Comparison of ENCODE assay signal across 8 mouse cellular contexts in the genomic region with DNA sequence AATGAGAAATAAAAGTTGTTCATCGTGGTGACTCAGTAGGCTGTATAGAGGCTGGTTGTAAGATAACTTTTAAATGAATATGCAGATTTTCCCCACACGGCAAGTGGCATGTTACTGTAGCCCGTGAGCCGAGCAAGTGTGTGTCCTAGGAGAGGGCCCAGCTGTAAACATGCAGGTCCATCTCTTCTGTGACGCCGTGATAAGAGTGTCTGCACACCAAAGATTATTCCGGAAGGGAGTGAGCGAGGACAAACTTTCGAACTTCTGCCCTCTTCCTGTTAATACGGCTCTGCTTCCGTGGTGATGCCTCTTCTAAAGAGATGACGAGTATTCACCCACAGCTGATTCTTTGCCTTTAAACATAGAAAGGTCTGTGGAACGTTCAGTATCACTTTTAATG. TPM values are rescaled to one million over a fixed set of nuclear protein-coding genes. Genes with fewer than 3 reads are reported as not detected.
A peak's percentile ranks its signal among the peaks of the same experiment; 100 is the strongest.
DNase-seq lines count a peak whose midpoint lies in the region; ATAC-seq lines count a peak whose summit lies in the region.

No protein-coding gene starts in this region.

- peak overlapping the region; percentile 93 for H3K4me3 ChIP-seq in heart, embryonic 11.5 days (ENCODE audit: low read depth, low read length)
- 0 out of 2 replicates have a peak overlapping the region, but pooled peaks have one; percentile 24 for H3K4me3 ChIP-seq in limb, embryonic 10.5 days
- 0 out of 2 replicates have a peak overlapping the region, but pooled peaks have one; percentile 79 for H3K4me3 ChIP-seq in neural tube, embryonic 13.5 days

- H3K27ac ChIP-seq in heart, embryonic 11.5 days (ENCODE audit: low read depth, low read length), result peak overlapping the region; percentile 57
- no peak overlapping the region for H3K27ac ChIP-seq in limb, embryonic 10.5 days
- H3K27ac ChIP-seq in neural tube, embryonic 13.5 days (replicated peaks), result no peak overlapping the region

- peak overlapping the region; percentile 39; the same call in 1 of the 2 replicates for H3K9ac ChIP-seq in heart, embryonic 11.5 days (ENCODE audit: low read depth, low read length)
- H3K9ac ChIP-seq in neural tube, embryonic 13.5 days, result no peak overlapping the region

- 56% methylated on average over 13 of the region's 13 CpGs for WGBS in heart, embryonic 11.5 days (ENCODE audit: insufficient replicate concordance)
- WGBS in limb, embryonic 10.5 days, result 86% methylated on average over 13 of the region's 13 CpGs
- 87% methylated on average over 13 of the region's 13 CpGs for whole genome bisulfite sequencing in neural tube, embryonic 13.5 days

- H3K27me3 ChIP-seq in heart, embryonic 11.5 days (ENCODE audit: control insufficient read depth, insufficient read depth, low read length), result no peaks in the 10 kb centered on the region
- H3K27me3 ChIP-seq in limb, embryonic 10.5 days (ENCODE audit: low read depth, poor library complexity, severe bottlenecking), result no peaks in the 10 kb centered on the region
- no peaks in the 10 kb centered on the region for H3K27me3 ChIP-seq in neural tube, embryonic 13.5 days

- H3K36me3 ChIP-seq in heart, embryonic 11.5 days (ENCODE audit: control insufficient read depth, insufficient read depth, low read length), result no peaks in the 10 kb centered on the region
- H3K36me3 ChIP-seq in limb, embryonic 10.5 days, result no peaks in the 10 kb centered on the region
- H3K36me3 ChIP-seq in neural tube, embryonic 13.5 days, result no peaks in the 10 kb centered on the region

- no peak for DNase-seq in heart, adult 18-20 months
- peak; percentile 96 for DNase-seq in c-Kit-positive CD71-positive TER-119-negative erythroid progenitor cells, embryonic 14.5 days (ENCODE audit: low read depth)
- no peak for DNase-seq in limb, embryonic 10.5 days (ENCODE audit: low spot score)
- no peak for DNase-seq in thymus, postnatal 0 days (ENCODE audit: low spot score)
- DNase-seq in right cerebral cortex, postnatal 10 days (ENCODE audit: low spot score in 2 of 2), result no peak
- DNase-seq in gastrocnemius, adult 8-10 months (ENCODE audit: low spot score in 2 of 2), result no peak

- no peaks in the 10 kb centered on the region for H3K9me3 ChIP-seq in heart, embryonic 11.5 days (replicated peaks; ENCODE audit: control insufficient read depth, low read length)
- H3K9me3 ChIP-seq in limb, embryonic 10.5 days (replicated peaks), result no peaks in the 10 kb centered on the region
- no peaks in the 10 kb centered on the region for H3K9me3 ChIP-seq in neural tube, embryonic 13.5 days

- peak overlapping the region; percentile 71 for H3K4me2 ChIP-seq in heart, embryonic 11.5 days
- peak overlapping the region; percentile 83 for H3K4me2 ChIP-seq in neural tube, embryonic 13.5 days

- ATAC-seq in heart, embryonic 11.5 days (replicated peaks; ENCODE audit: insufficient number of reproducible peaks, low FRiP score, low TSS enrichment), result peak; percentile 77
- no peak for ATAC-seq in neural tube, embryonic 13.5 days (ENCODE audit: low read depth)

- H3K4me1 ChIP-seq in heart, embryonic 11.5 days (ENCODE audit: control insufficient read depth, insufficient read depth, low read length), result peaks cover 7% of the 10 kb centered on the region; the same call in 1 of the 2 replicates
- peaks cover 10% of the 10 kb centered on the region for H3K4me1 ChIP-seq in limb, embryonic 10.5 days
- H3K4me1 ChIP-seq in neural tube, embryonic 13.5 days (replicated peaks), result peaks cover 27% of the 10 kb centered on the region

RNA-seq across cellular contexts. Expression of a gene that starts 1.4 kb away (rescaled TPM):
- 40.9 and 41.6 TPM in 2 replicates for polyA plus RNA-seq in heart, embryonic 11.5 days (2014; fragmentation: Nextera tagmentation; extraction: Ambion mirVana)
- total RNA-seq in heart, adult 18-20 months (2021), result 10 to 100 TPM; 17.1 to 21.2 TPM
- polyA plus RNA-seq in limb, embryonic 10.5 days (2016; fragmentation: Nextera tagmentation; extraction: Ambion mirVana), result 46.0 and 51.7 TPM in 2 replicates
- polyA plus RNA-seq in neural tube, embryonic 13.5 days (2015; fragmentation: Nextera tagmentation; extraction: Ambion mirVana), result 51.5 and 56.7 TPM in 2 replicates
- 30.3 and 30.9 TPM in 2 replicates for polyA plus RNA-seq in thymus, postnatal 0 days (2015; fragmentation: Nextera tagmentation; extraction: Ambion mirVana)
- 10 to 100 TPM; 27.6 to 29.2 (median 28.2) TPM for total RNA-seq in gastrocnemius, adult 8-10 months (2022)

Comparison
In these comparisons a context has a peak if more than half of its experiments do, and no peak if none do; other contexts are left out.
1. H3K4me3 ChIP-seq: peak in every context shown above with its lines; median percentile 93 in heart, embryonic 11.5 days; 79 in neural tube, embryonic 13.5 days; 24 in limb, embryonic 10.5 days.